Mouse (Mus musculus) splenic B cell, adult 2 months (primary cell): ENCODE results near the gene Dip2b.

ENCODE experiments used
- DNase-seq: peaks from one replicate; pipeline ENCODE4 v3.0.0-alpha.2; 2011; ENCODE audit warnings: low read depth, low spot score
- H3K27me3 ChIP-seq: 2 replicates; pipeline ENCODE4 v1.6.1; 2012; ENCODE audit warnings: mild to moderate bottlenecking, low read length, moderate library complexity, mixed read lengths; ENCODE audit not compliant: control insufficient read depth, poor library complexity, insufficient read depth, severe bottlenecking
- H3K36me3 ChIP-seq: 2 replicates; pipeline ENCODE4 v1.6.1; 2012; ENCODE audit warnings: mild to moderate bottlenecking, low read length, moderate library complexity, mixed read lengths; ENCODE audit not compliant: control insufficient read depth, poor library complexity, insufficient read depth, severe bottlenecking

Gene Dip2b

GRCm38 (mm10) chr15:100265586-100266325 lies 227.3 kb downstream of the Dip2b start:
- H3K36me3 ChIP-seq: peaks cover 5% of the 10 kb centered on the region
- H3K27me3 ChIP-seq: no peaks in the 10 kb centered on the region
- no peak for DNase-seq

GRCm38 (mm10) chr15:100268916-100269315 lies 230.5 kb downstream of the Dip2b start:
- no peak for DNase-seq
- H3K27me3 ChIP-seq: no peaks in the 10 kb centered on the region
- no peaks in the 10 kb centered on the region for H3K36me3 ChIP-seq
